Mouse (Mus musculus) liver, adult 2 months (tissue): Measurements from ENCODE around the gene Klhdc10. TPM values are rescaled to one million over a fixed set of nuclear protein-coding genes. Genes with fewer than 3 reads are reported as not detected.

Source experiments
- DNase-seq: peaks from one replicate; pipeline ENCODE4 v3.0.0-alpha.2; 2011; ENCODE audit warnings: low read depth, low spot score; ENCODE audit errors: extremely low read depth
- H3K27ac ChIP-seq: fragments of 200-500 bp; replicated peaks from 2 replicates; pipeline ENCODE4 v1.5.1; 2012; ENCODE audit warnings: low read depth, mild to moderate bottlenecking, control low read depth, inconsistent platforms, low read length; ENCODE audit not compliant: insufficient read depth
- H3K27me3 ChIP-seq: fragments of 200-500 bp; 2 replicates; pipeline ENCODE4 v1.6.1; 2012; ENCODE audit warnings: mild to moderate bottlenecking, moderate library complexity, low read length, inconsistent platforms; ENCODE audit not compliant: control insufficient read depth, insufficient read depth
- H3K36me3 ChIP-seq: fragments of 200-500 bp; 2 replicates; pipeline ENCODE4 v1.6.1; 2012; ENCODE audit warnings: low read length, inconsistent platforms; ENCODE audit not compliant: control insufficient read depth, insufficient read depth
- H3K4me1 ChIP-seq: fragments of 200-500 bp; 2 replicates; pipeline ENCODE4 v1.6.1; 2011; ENCODE audit warnings: low read length; ENCODE audit not compliant: control insufficient read depth, insufficient read depth
- H3K4me3 ChIP-seq: fragments of 200-500 bp; 2 replicates; pipeline ENCODE4 v1.5.1; 2011; ENCODE audit warnings: low read depth, mild to moderate bottlenecking, control low read depth, low read length, moderate library complexity; ENCODE audit not compliant: insufficient read depth
- H3K79me2 ChIP-seq: fragments of 200-500 bp; 2 replicates; pipeline ENCODE4 v1.6.1; 2012; ENCODE audit warnings: inconsistent platforms, mild to moderate bottlenecking, low read length, moderate library complexity; ENCODE audit not compliant: control insufficient read depth, insufficient read depth
- H3K9ac ChIP-seq: fragments of 200-500 bp; 2 replicates; pipeline ENCODE4 v1.6.1; 2012; ENCODE audit warnings: low read depth, mild to moderate bottlenecking, control low read depth, inconsistent platforms, low read length
- CTCF ChIP-seq: fragments of 200-500 bp; IDR thresholded peaks from 2 replicates; pipeline ENCODE4 v1.5.1; 2011; ENCODE audit warnings: low read depth, low read length, control low read depth
- POLR2A ChIP-seq: fragments of 200-500 bp; IDR thresholded peaks from 2 replicates; pipeline ENCODE4 v1.6.1; 2011; ENCODE audit warnings: low read length, control low read depth; ENCODE audit not compliant: insufficient read depth; ENCODE audit errors: extremely low read depth
- WGBS: fragments of 180-500 bp; shearing (Covaris S2); methylation state at CpG from one replicate; pipeline ENCODE4 v1.1.7; 2018; 5-methylcytosine and 5-hydroxymethylcytosine counted together
- polyA plus RNA-seq: library from polyadenylated mRNA; depleted of rRNA; stranded (reverse); fragments of >200 nt; gene quantifications from 2 replicates; pipeline ENCODE4 v1.2.3, GENCODE M21; 2012
- total RNA-seq: library from RNA; depleted of rRNA; stranded (reverse); fragments of >200 nt; gene quantifications from 2 replicates; pipeline ENCODE4 v1.2.3, GENCODE M21; 2014

The Klhdc10 gene
- total and polyA plus RNA-seq, 2 experiments, result 18.8 to 18.9 TPM

- no peaks in the 10 kb centered on the region for H3K36me3 ChIP-seq
- no peaks in the 10 kb centered on the region for H3K79me2 ChIP-seq
- no peak overlapping the region for H3K9ac ChIP-seq
- WGBS, result 91% methylated on average over 5 of the region's 5 CpGs
- no peak for DNase-seq
- H3K27ac ChIP-seq, result no peak overlapping the region
- peaks cover 11% of the 10 kb centered on the region for H3K4me1 ChIP-seq
- H3K4me3 ChIP-seq, result no peak overlapping the region
- TF ChIP-seq POLR2A, result no peak
- no peak for TF ChIP-seq CTCF
- no peaks in the 10 kb centered on the region for H3K27me3 ChIP-seq
These were observed 57.0 kb downstream of the Klhdc10 start for GRCm38 (mm10) chr6:30458626-30459025.

DNA sequence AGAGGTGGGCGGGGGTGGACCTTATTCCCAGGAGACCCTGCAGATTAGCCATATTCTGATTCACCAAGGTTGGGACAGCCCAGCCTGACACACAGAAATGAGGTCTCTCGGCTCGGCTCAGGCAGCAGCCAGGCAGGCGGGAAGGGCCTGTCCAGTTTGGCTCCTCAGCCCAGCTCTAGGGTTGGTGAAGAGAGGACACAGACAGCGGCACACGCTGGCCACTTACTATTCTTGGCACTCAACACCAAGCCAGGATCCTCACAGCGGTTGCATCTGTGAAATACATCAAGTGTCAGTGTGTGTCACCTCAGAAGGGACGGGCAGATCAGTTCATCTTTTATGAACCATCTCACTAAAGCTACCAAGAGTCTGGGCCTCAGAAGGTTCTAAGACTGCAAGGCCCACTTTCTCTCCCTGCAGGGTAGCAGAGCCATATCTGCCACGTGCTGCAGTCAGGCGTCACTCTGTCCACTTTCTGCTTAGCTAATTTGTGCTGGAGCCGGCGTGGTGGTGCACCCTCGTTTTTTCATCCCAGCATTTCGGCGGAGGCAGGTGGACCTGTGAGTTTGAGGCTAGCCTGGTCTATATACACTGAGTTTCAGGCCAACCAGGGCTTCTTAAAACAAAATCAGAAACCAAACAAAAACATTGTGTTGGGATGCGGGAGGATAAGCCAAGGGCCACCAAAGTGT, 57.5 kb downstream of the Klhdc10 start:
- H3K36me3 ChIP-seq, result no peaks in the 10 kb centered on the region
- H3K27ac ChIP-seq, result no peak overlapping the region
- peak overlapping the region; percentile 70 for H3K9ac ChIP-seq
- H3K4me1 ChIP-seq, result peaks cover 11% of the 10 kb centered on the region
- H3K27me3 ChIP-seq, result no peaks in the 10 kb centered on the region
- DNase-seq, result no peak
- H3K79me2 ChIP-seq, result no peaks in the 10 kb centered on the region
- H3K4me3 ChIP-seq, result peak overlapping the region; percentile 68; the same call in 1 of the 2 replicates
- 77% methylated on average over 16 of the region's 16 CpGs for WGBS
- TF ChIP-seq CTCF, result no peak
- no peak for TF ChIP-seq POLR2A

DNA sequence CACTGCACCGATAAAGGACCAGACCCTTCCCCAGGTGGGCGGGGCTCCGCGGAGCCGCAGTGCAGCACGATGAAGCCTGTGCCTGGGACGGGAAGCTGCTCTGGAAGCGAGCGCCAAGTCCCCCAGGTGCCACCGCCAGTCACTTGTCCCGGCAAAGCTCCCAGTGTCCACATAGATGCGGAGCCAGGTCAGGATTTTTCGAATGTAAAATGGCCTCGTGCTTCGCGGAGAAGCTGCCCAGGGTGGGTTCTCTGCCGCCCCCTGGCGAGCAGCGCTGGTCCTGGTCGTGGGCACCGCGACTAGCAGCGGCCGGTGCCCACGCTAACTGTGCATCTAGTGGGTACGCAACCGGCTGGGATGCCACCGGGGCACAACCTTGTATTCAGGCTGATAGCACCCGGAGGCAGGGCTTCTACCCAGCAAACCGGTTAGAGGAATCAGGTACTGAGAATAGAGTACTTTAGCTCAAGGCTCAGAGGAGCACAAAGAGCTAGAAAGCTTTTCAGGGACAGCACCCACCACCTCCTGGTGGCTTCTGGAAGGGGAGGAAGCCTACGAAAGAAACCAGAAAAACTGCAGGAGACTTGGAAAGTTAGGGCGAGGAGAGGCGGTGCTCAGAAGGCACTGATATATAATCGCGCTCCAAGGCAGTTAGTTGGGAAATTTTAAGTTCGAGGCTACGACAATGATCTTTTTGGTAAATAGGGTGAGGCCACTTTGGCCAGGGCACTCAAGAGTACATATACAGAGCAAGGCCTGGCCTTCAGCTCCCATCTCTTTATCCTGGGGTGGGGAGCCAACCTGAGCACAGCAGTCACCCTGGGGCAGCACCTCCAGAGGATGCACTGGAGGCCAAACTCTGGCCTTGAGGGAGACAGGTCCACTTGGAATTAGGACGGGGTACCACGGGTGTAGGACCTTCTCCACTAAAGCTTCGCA, 58.4 kb downstream of the Klhdc10 start:
- H3K79me2 ChIP-seq, result no peaks in the 10 kb centered on the region
- H3K4me3 ChIP-seq, result peak overlapping the region; percentile 68
- H3K4me1 ChIP-seq, result peaks cover 8% of the 10 kb centered on the region
- WGBS, result 12% methylated on average over 40 of the region's 40 CpGs
- H3K36me3 ChIP-seq, result no peaks in the 10 kb centered on the region
- H3K27ac ChIP-seq, result no peak overlapping the region
- DNase-seq, result peak; percentile 38
- H3K27me3 ChIP-seq, result no peaks in the 10 kb centered on the region
- TF ChIP-seq CTCF (peak; percentile 89), POLR2A (no peak)
- peak overlapping the region; percentile 70 for H3K9ac ChIP-seq

GRCm38 (mm10) chr6:30460750-30461446, 59.2 kb downstream of the Klhdc10 start:
- DNase-seq, result peak; percentile 26
- 42% methylated on average over 19 of the region's 19 CpGs for WGBS
- no peaks in the 10 kb centered on the region for H3K36me3 ChIP-seq
- no peak for TF ChIP-seq CTCF
- TF ChIP-seq POLR2A, result no peak
- no peak overlapping the region for H3K27ac ChIP-seq
- no peaks in the 10 kb centered on the region for H3K79me2 ChIP-seq
- no peak overlapping the region for H3K4me3 ChIP-seq
- H3K9ac ChIP-seq, result no peak overlapping the region
- peaks cover 8% of the 10 kb centered on the region for H3K4me1 ChIP-seq
- H3K27me3 ChIP-seq, result no peaks in the 10 kb centered on the region

- H3K27ac ChIP-seq, result no peak overlapping the region
- H3K9ac ChIP-seq, result no peak overlapping the region
- no peak for TF ChIP-seq CTCF
- TF ChIP-seq POLR2A, result no peak
- H3K4me1 ChIP-seq, result peaks cover 8% of the 10 kb centered on the region
- H3K36me3 ChIP-seq, result no peaks in the 10 kb centered on the region
- H3K79me2 ChIP-seq, result no peaks in the 10 kb centered on the region
- H3K4me3 ChIP-seq, result no peak overlapping the region
- no peak for DNase-seq
- H3K27me3 ChIP-seq, result no peaks in the 10 kb centered on the region
- WGBS, result 87% methylated on average over 13 of the region's 13 CpGs
These were observed 60.2 kb downstream of the Klhdc10 start for GRCm38 (mm10) chr6:30461755-30462344.
